Mouse (Mus musculus) midbrain, postnatal 0 days (tissue): ENCODE results near the gene Ctso. TPM values are rescaled to one million over a fixed set of nuclear protein-coding genes. Genes with fewer than 3 reads are reported as not detected.

Experiments
- ATAC-seq: fragments of 200-750 bp; cut with Nextera tagmentation; 2 replicates; pipeline ENCODE4 v1.8.0; 2017; ENCODE audit warnings: moderate number of reproducible peaks, mild to moderate bottlenecking, moderate TSS enrichment, moderate library complexity; ENCODE audit not compliant: low FRiP score
- DNase-seq: peaks from one replicate; pipeline ENCODE4 v3.0.0-alpha.2; 2015; ENCODE audit warnings: low spot score
- H3K27ac ChIP-seq: fragments of 300-500 bp; sonication (generic); 2 replicates; pipeline ENCODE4 v1.5.1; 2014; ENCODE audit warnings: low read depth, mild to moderate bottlenecking, low read length, mixed read lengths
- H3K27me3 ChIP-seq: fragments of 300-500 bp; sonication (generic); 2 replicates; pipeline ENCODE4 v1.6.1; 2014; ENCODE audit warnings: low read length, control low read depth, mixed read lengths; ENCODE audit not compliant: insufficient read depth
- H3K36me3 ChIP-seq: fragments of 300-500 bp; sonication (generic); 2 replicates; pipeline ENCODE4 v1.6.1; 2014; ENCODE audit warnings: low read length, control low read depth, mixed read lengths; ENCODE audit not compliant: insufficient read depth
- H3K4me1 ChIP-seq: fragments of 300-500 bp; sonication (generic); 2 replicates; pipeline ENCODE4 v1.6.1; 2014; ENCODE audit warnings: mild to moderate bottlenecking, control low read depth, antibody characterized with exemption, low read length, mixed read lengths; ENCODE audit not compliant: insufficient read depth
- H3K4me2 ChIP-seq: fragments of 300-500 bp; sonication (generic); 2 replicates; pipeline ENCODE4 v1.6.1; 2014; ENCODE audit warnings: low read depth, mild to moderate bottlenecking, low read length, mixed read lengths; ENCODE audit not compliant: poor library complexity, severe bottlenecking
- H3K4me3 ChIP-seq: fragments of 300-500 bp; sonication (generic); 2 replicates; pipeline ENCODE4 v1.5.1; 2014; ENCODE audit warnings: low read depth, mild to moderate bottlenecking, low read length, moderate library complexity
- H3K9ac ChIP-seq: fragments of 300-500 bp; sonication (generic); replicated peaks from 2 replicates; pipeline ENCODE4 v1.6.1; 2014; ENCODE audit warnings: mild to moderate bottlenecking, low read length, moderate library complexity, mixed read lengths; ENCODE audit not compliant: poor library complexity, severe bottlenecking
- H3K9me3 ChIP-seq: fragments of 300-500 bp; sonication (generic); 2 replicates; pipeline ENCODE4 v1.6.1; 2016; ENCODE audit warnings: low read length, control low read depth
- CTCF ChIP-seq: IDR thresholded peaks from 2 replicates; pipeline ENCODE4 v1.5.1; 2016; ENCODE audit warnings: antibody characterized with exemption, mild to moderate bottlenecking
- WGBS: fragments of 180-500 bp; shearing (Covaris S2); extraction: QIAGEN DNeasy Blood & Tissue Kit; methylation state at CpG from one replicate; pipeline ENCODE4 v1.1.7; 2014; 5-methylcytosine and 5-hydroxymethylcytosine counted together
- polyA plus RNA-seq: library from polyadenylated mRNA; unstranded; fragments of >200 nt; fragmentation: Nextera tagmentation; extraction: Ambion mirVana; gene quantifications from 2 replicates; pipeline ENCODE4 v1.2.1, GENCODE M21; 2015
- total RNA-seq: library from RNA; depleted of rRNA; stranded (reverse); fragments of >200 nt; gene quantifications from 2 replicates; pipeline ENCODE4 v1.2.3, GENCODE M21; 2014

The Ctso gene
- total and polyA plus RNA-seq, 2 experiments from 2014 or later: 8.8 to 12.0 TPM

- Histone ChIP-seq H3K36me3 (no peaks in the 10 kb centered on the region), H3K9ac (no peak overlapping the region), H3K27ac (no peak overlapping the region), H3K9me3 (no peaks in the 10 kb centered on the region), H3K27me3 (no peaks in the 10 kb centered on the region), H3K4me1 (no peaks in the 10 kb centered on the region), H3K4me2 (no peak overlapping the region), H3K4me3 (no peak overlapping the region)
- no peak for TF ChIP-seq CTCF
- ATAC-seq: no peak
- no peak for DNase-seq
- WGBS: 85% methylated on average over 3 of the region's 3 CpGs
These were observed 9.9 kb downstream of the Ctso start for GRCm38 (mm10) chr3:81942341-81942740.

GRCm38 (mm10) chr3:81943097-81943496 lies 10.7 kb downstream of the Ctso start:
- Histone ChIP-seq H3K4me2 (no peak overlapping the region), H3K36me3 (no peaks in the 10 kb centered on the region), H3K9me3 (no peaks in the 10 kb centered on the region), H3K27ac (no peak overlapping the region), H3K4me3 (no peak overlapping the region), H3K27me3 (no peaks in the 10 kb centered on the region), H3K4me1 (no peaks in the 10 kb centered on the region), H3K9ac (no peak overlapping the region)
- WGBS: 98% methylated on average over 3 of the region's 3 CpGs
- TF ChIP-seq CTCF: no peak
- DNase-seq: no peak
- ATAC-seq: no peak

- H3K27ac ChIP-seq: no peak overlapping the region
- no peak for TF ChIP-seq CTCF
- no peak overlapping the region for H3K9ac ChIP-seq
- no peaks in the 10 kb centered on the region for H3K4me1 ChIP-seq
- no peaks in the 10 kb centered on the region for H3K27me3 ChIP-seq
- H3K4me2 ChIP-seq: no peak overlapping the region
- no peaks in the 10 kb centered on the region for H3K36me3 ChIP-seq
- no peaks in the 10 kb centered on the region for H3K9me3 ChIP-seq
- H3K4me3 ChIP-seq: no peak overlapping the region
- 95% methylated on average over 7 of the region's 7 CpGs for WGBS
- DNase-seq (no peak), ATAC-seq (no peak)
These were observed 12.5 kb downstream of the Ctso start for GRCm38 (mm10) chr3:81944851-81945393.

GRCm38 (mm10) chr3:81949048-81949447 lies 16.6 kb downstream of the Ctso start:
- 74% methylated on average over 1 of the region's 1 CpGs for WGBS

GRCm38 (mm10) chr3:81951785-81952184 lies 19.4 kb downstream of the Ctso start:
- no peaks in the 10 kb centered on the region for H3K27me3 ChIP-seq
- H3K4me2 ChIP-seq: no peak overlapping the region
- no peaks in the 10 kb centered on the region for H3K36me3 ChIP-seq
- no peak overlapping the region for H3K4me3 ChIP-seq
- WGBS: 73% methylated on average over 2 of the region's 2 CpGs
- H3K27ac ChIP-seq: no peak overlapping the region
- H3K9me3 ChIP-seq: no peaks in the 10 kb centered on the region
- H3K9ac ChIP-seq: no peak overlapping the region
- TF ChIP-seq CTCF: no peak
- DNase-seq (no peak), ATAC-seq (no peak)
- H3K4me1 ChIP-seq: no peaks in the 10 kb centered on the region

More at GRCm38 (mm10) chr3:81949048-81949447, 16.6 kb downstream of the Ctso start:
- H3K9me3 ChIP-seq: no peaks in the 10 kb centered on the region
- H3K27ac ChIP-seq: no peak overlapping the region
- H3K27me3 ChIP-seq: no peaks in the 10 kb centered on the region
- TF ChIP-seq CTCF: no peak
- no peaks in the 10 kb centered on the region for H3K4me1 ChIP-seq
- no peak overlapping the region for H3K4me3 ChIP-seq
- H3K36me3 ChIP-seq: no peaks in the 10 kb centered on the region
- DNase-seq (no peak), ATAC-seq (no peak)
- no peak overlapping the region for H3K9ac ChIP-seq
- H3K4me2 ChIP-seq: no peak overlapping the region

GRCm38 (mm10) chr3:81957484-81957883 lies 25.1 kb downstream of the Ctso start:
- H3K27me3 ChIP-seq: no peaks in the 10 kb centered on the region
- no peak overlapping the region for H3K27ac ChIP-seq
- no peaks in the 10 kb centered on the region for H3K36me3 ChIP-seq
- no peaks in the 10 kb centered on the region for H3K9me3 ChIP-seq
- ATAC-seq (no peak), DNase-seq (no peak)
- H3K4me1 ChIP-seq: no peaks in the 10 kb centered on the region
- no peak for TF ChIP-seq CTCF
- no peak overlapping the region for H3K4me2 ChIP-seq
- WGBS: 91% methylated on average over 5 of the region's 5 CpGs
- H3K9ac ChIP-seq: no peak overlapping the region
- H3K4me3 ChIP-seq: no peak overlapping the region
